Mouse (Mus musculus): ENCODE data around the gene B4galnt2. TPM values are rescaled to one million over a fixed set of nuclear protein-coding genes. Genes with fewer than 3 reads are reported as not detected.
"Not testable (repeated sequence)": the region's sequence is repeated elsewhere in the genome, so short reads cannot be mapped to it uniquely, and the experiment has no call there.

The B4galnt2 gene
- total RNA-seq (2021), result under 1 TPM in 1 of 2 experiments, not detected in 1; 0.28 TPM
- long read RNA-seq, experiment 1, partial matches to known transcripts, result 0 of 4 reads
- long read RNA-seq, experiment 1, other reads (novel, unspliced or antisense), result 4 of 4 reads
- long read RNA-seq, experiment 2, partial matches to known transcripts, result 0 of 4 reads
- long read RNA-seq, experiment 2, other reads (novel, unspliced or antisense), result 4 of 4 reads

GRCm38 (mm10) chr11:95914571-95914991 lies at the start of gene B4galnt2:
B4galnt2 (minus strand) TSS chr11:95914891.
- no peak for DNase-seq (ENCODE audit: low spot score in 2 of 2)

GRCm38 (mm10) chr11:95963304-95963703 lies 48.6 kb upstream of the B4galnt2 start:
- DNase-seq (ENCODE audit: low spot score in 2 of 2), result no peak

GRCm38 (mm10) chr11:95959152-95959551 lies 44.5 kb upstream of the B4galnt2 start:
- no peak for DNase-seq (ENCODE audit: low spot score in 2 of 2)

- no peak for DNase-seq (ENCODE audit: low spot score in 2 of 2)
These were observed 43.6 kb upstream of the B4galnt2 start for GRCm38 (mm10) chr11:95958251-95958650.

GRCm38 (mm10) chr11:95957407-95957806 lies 42.7 kb upstream of the B4galnt2 start:
- DNase-seq (ENCODE audit: low spot score in 2 of 2), result no peak

- no peak for DNase-seq (ENCODE audit: low spot score in 2 of 2)
These were observed 38.6 kb upstream of the B4galnt2 start for GRCm38 (mm10) chr11:95953313-95953712.

- no peak for DNase-seq (ENCODE audit: low spot score in 2 of 2)
These were observed 31.3 kb upstream of the B4galnt2 start for GRCm38 (mm10) chr11:95945838-95946472.

- DNase-seq (ENCODE audit: low spot score in 2 of 2), result no peak
These were observed 25.3 kb upstream of the B4galnt2 start for GRCm38 (mm10) chr11:95939828-95940507.

GRCm38 (mm10) chr11:95936409-95936808 lies 21.7 kb upstream of the B4galnt2 start:
- DNase-seq (ENCODE audit: low spot score in 2 of 2), result no peak

- DNase-seq (ENCODE audit: low spot score in 2 of 2), result not testable (repeated sequence)
These were observed 17.5 kb upstream of the B4galnt2 start for GRCm38 (mm10) chr11:95932168-95932567.

GRCm38 (mm10) chr11:95926398-95926797 lies 11.7 kb upstream of the B4galnt2 start:
- no peak for DNase-seq (ENCODE audit: low spot score in 2 of 2)

- no peak for DNase-seq (ENCODE audit: low spot score in 2 of 2)
These were observed 11.3 kb upstream of the B4galnt2 start for GRCm38 (mm10) chr11:95925976-95926375.

GRCm38 (mm10) chr11:95924215-95924614 lies 9.5 kb upstream of the B4galnt2 start:
- no peak for DNase-seq (ENCODE audit: low spot score in 2 of 2)

- not testable (repeated sequence) for DNase-seq (ENCODE audit: low spot score in 2 of 2)
These were observed 8.8 kb upstream of the B4galnt2 start for GRCm38 (mm10) chr11:95923477-95923876.

- no peak for DNase-seq (ENCODE audit: low spot score in 2 of 2)
These were observed 7.4 kb upstream of the B4galnt2 start for GRCm38 (mm10) chr11:95921991-95922621.

- DNase-seq (ENCODE audit: low spot score in 2 of 2), result no peak
These were observed 1.7 kb upstream of the B4galnt2 start for GRCm38 (mm10) chr11:95916426-95916825.

- DNase-seq (ENCODE audit: low spot score in 2 of 2), result no peak
These were observed 467 bp upstream of the B4galnt2 start for GRCm38 (mm10) chr11:95915006-95915710.

- DNase-seq (ENCODE audit: low spot score in 2 of 2), result no peak
These were observed 628 bp downstream of the B4galnt2 start for GRCm38 (mm10) chr11:95913959-95914566.

- DNase-seq (ENCODE audit: low spot score in 2 of 2), result no peak
These were observed 3.1 kb downstream of the B4galnt2 start for GRCm38 (mm10) chr11:95911579-95911978.

- DNase-seq (ENCODE audit: low spot score in 2 of 2), result no peak
These were observed 6.7 kb downstream of the B4galnt2 start for GRCm38 (mm10) chr11:95907805-95908524.
